Mouse (Mus musculus): Measurements from ENCODE around the gene Tm9sf3. TPM values are rescaled to one million over a fixed set of nuclear protein-coding genes. Genes with fewer than 3 reads are reported as not detected.

The Tm9sf3 gene
- polyA plus RNA-seq, 1 experiment = 33.5 TPM

GRCm38 (mm10) chr19:41204159-41205081 lies 59.4 kb downstream of the Tm9sf3 start:
- no peaks in the 10 kb centered on the region for H3K36me3 ChIP-seq (ENCODE audit: control insufficient read depth, insufficient read depth, low read length)
- no peak overlapping the region for H3K4me3 ChIP-seq (ENCODE audit: low read depth, low read length)
- H3K27ac ChIP-seq (ENCODE audit: insufficient read depth, low read depth, low read length) = no peak overlapping the region
- 75% methylated on average over 11 of the region's 11 CpGs for WGBS
- H3K4me1 ChIP-seq (ENCODE audit: control insufficient read depth, insufficient read depth, insufficient read length, low read length) = peaks cover 11% of the 10 kb centered on the region
- TF ChIP-seq POLR2A (IDR thresholded peaks at IDR 0.05; ENCODE audit: low read depth, low read length) (no peak), CTCF (IDR thresholded peaks at IDR 0.05; ENCODE audit: extremely low read depth, insufficient read length, insufficient replicate concordance, low read depth, low read length) (no peak)
- H3K27me3 ChIP-seq (ENCODE audit: control insufficient read depth, insufficient read depth, low read length) = peaks cover 10% of the 10 kb centered on the region; the same call in 1 of the 2 replicates

GRCm38 (mm10) chr19:41197606-41198005 lies 66.2 kb downstream of the Tm9sf3 start:
- Histone ChIP-seq H3K36me3 (ENCODE audit: control insufficient read depth, insufficient read depth, low read length) (no peaks in the 10 kb centered on the region), H3K4me1 (ENCODE audit: control insufficient read depth, insufficient read depth, insufficient read length, low read length) (no peaks in the 10 kb centered on the region), H3K27ac (ENCODE audit: insufficient read depth, low read depth, low read length) (no peak overlapping the region), H3K4me3 (ENCODE audit: low read depth, low read length) (no peak overlapping the region), H3K27me3 (ENCODE audit: control insufficient read depth, insufficient read depth, low read length) (no peaks in the 10 kb centered on the region)
- WGBS = 65% methylated on average over 12 of the region's 12 CpGs
- TF ChIP-seq CTCF (IDR thresholded peaks at IDR 0.05; ENCODE audit: extremely low read depth, insufficient read length, insufficient replicate concordance, low read depth, low read length) = no peak

- Histone ChIP-seq H3K27me3 (ENCODE audit: control insufficient read depth, insufficient read depth, low read length) (no peaks in the 10 kb centered on the region), H3K4me1 (ENCODE audit: control insufficient read depth, insufficient read depth, insufficient read length, low read length) (no peaks in the 10 kb centered on the region), H3K27ac (ENCODE audit: insufficient read depth, low read depth, low read length) (no peak overlapping the region), H3K4me3 (ENCODE audit: low read depth, low read length) (no peak overlapping the region), H3K36me3 (ENCODE audit: control insufficient read depth, insufficient read depth, low read length) (no peaks in the 10 kb centered on the region)
- TF ChIP-seq POLR2A (IDR thresholded peaks at IDR 0.05; ENCODE audit: low read depth, low read length) (no peak), CTCF (IDR thresholded peaks at IDR 0.05; ENCODE audit: extremely low read depth, insufficient read length, insufficient replicate concordance, low read depth, low read length) (no peak)
- 84% methylated on average over 1 of the region's 1 CpGs for WGBS
These were observed 70.4 kb downstream of the Tm9sf3 start for GRCm38 (mm10) chr19:41193379-41193778.

- Histone ChIP-seq H3K27ac (ENCODE audit: insufficient read depth, low read depth, low read length) (no peak overlapping the region), H3K4me3 (ENCODE audit: low read depth, low read length) (no peak overlapping the region), H3K4me1 (ENCODE audit: control insufficient read depth, insufficient read depth, insufficient read length, low read length) (no peaks in the 10 kb centered on the region), H3K36me3 (ENCODE audit: control insufficient read depth, insufficient read depth, low read length) (no peaks in the 10 kb centered on the region), H3K27me3 (ENCODE audit: control insufficient read depth, insufficient read depth, low read length) (no peaks in the 10 kb centered on the region)
- WGBS = 70% methylated on average over 4 of the region's 4 CpGs
- TF ChIP-seq CTCF (IDR thresholded peaks at IDR 0.05; ENCODE audit: extremely low read depth, insufficient read length, insufficient replicate concordance, low read depth, low read length) (no peak), POLR2A (IDR thresholded peaks at IDR 0.05; ENCODE audit: low read depth, low read length) (no peak)
These were observed 70.8 kb downstream of the Tm9sf3 start for GRCm38 (mm10) chr19:41192953-41193352.

- Histone ChIP-seq H3K27me3 (ENCODE audit: control insufficient read depth, insufficient read depth, low read length) (no peaks in the 10 kb centered on the region), H3K36me3 (ENCODE audit: control insufficient read depth, insufficient read depth, low read length) (no peaks in the 10 kb centered on the region), H3K4me3 (ENCODE audit: low read depth, low read length) (no peak overlapping the region), H3K27ac (ENCODE audit: insufficient read depth, low read depth, low read length) (no peak overlapping the region), H3K4me1 (ENCODE audit: control insufficient read depth, insufficient read depth, insufficient read length, low read length) (no peaks in the 10 kb centered on the region)
- TF ChIP-seq POLR2A (IDR thresholded peaks at IDR 0.05; ENCODE audit: low read depth, low read length) (no peak), CTCF (IDR thresholded peaks at IDR 0.05; ENCODE audit: extremely low read depth, insufficient read length, insufficient replicate concordance, low read depth, low read length) (no peak)
- 75% methylated on average over 9 of the region's 9 CpGs for WGBS
These were observed 72.1 kb downstream of the Tm9sf3 start for GRCm38 (mm10) chr19:41191724-41192123.

GRCm38 (mm10) chr19:41190876-41191434 lies 72.8 kb downstream of the Tm9sf3 start:
- Histone ChIP-seq H3K27ac (ENCODE audit: insufficient read depth, low read depth, low read length) (no peak overlapping the region), H3K27me3 (ENCODE audit: control insufficient read depth, insufficient read depth, low read length) (no peaks in the 10 kb centered on the region), H3K4me1 (ENCODE audit: control insufficient read depth, insufficient read depth, insufficient read length, low read length) (no peaks in the 10 kb centered on the region), H3K4me3 (ENCODE audit: low read depth, low read length) (no peak overlapping the region), H3K36me3 (ENCODE audit: control insufficient read depth, insufficient read depth, low read length) (no peaks in the 10 kb centered on the region)
- 55% methylated on average over 6 of the region's 6 CpGs for WGBS
- TF ChIP-seq CTCF (IDR thresholded peaks at IDR 0.05; ENCODE audit: extremely low read depth, insufficient read length, insufficient replicate concordance, low read depth, low read length) (no peak), POLR2A (IDR thresholded peaks at IDR 0.05; ENCODE audit: low read depth, low read length) (no peak)

- Histone ChIP-seq H3K36me3 (ENCODE audit: control insufficient read depth, insufficient read depth, low read length) (no peaks in the 10 kb centered on the region), H3K27me3 (ENCODE audit: control insufficient read depth, insufficient read depth, low read length) (no peaks in the 10 kb centered on the region), H3K27ac (ENCODE audit: insufficient read depth, low read depth, low read length) (no peak overlapping the region), H3K4me3 (ENCODE audit: low read depth, low read length) (no peak overlapping the region), H3K4me1 (ENCODE audit: control insufficient read depth, insufficient read depth, insufficient read length, low read length) (no peaks in the 10 kb centered on the region)
- TF ChIP-seq CTCF (IDR thresholded peaks at IDR 0.05; ENCODE audit: extremely low read depth, insufficient read length, insufficient replicate concordance, low read depth, low read length) = no peak
- WGBS = 42% methylated on average over 6 of the region's 6 CpGs
These were observed 86.5 kb downstream of the Tm9sf3 start for GRCm38 (mm10) chr19:41177331-41177730.

Data from small intestine, adult 2 months (tissue).